Mouse (Mus musculus) liver, embryonic 11.5 days (tissue): ENCODE data around the gene Spic. TPM values are rescaled to one million over a fixed set of nuclear protein-coding genes. Genes with fewer than 3 reads are reported as not detected.

Source experiments
- ATAC-seq: fragments of 200-750 bp; cut with Nextera tagmentation; replicated peaks from 2 replicates; pipeline ENCODE4 v1.8.0; 2017; ENCODE audit warnings: moderate number of reproducible peaks, mild to moderate bottlenecking, moderate TSS enrichment, moderate library complexity; ENCODE audit not compliant: low FRiP score
- DNase-seq: peaks from one replicate; pipeline ENCODE4 v3.0.0-alpha.2; 2017; ENCODE audit warnings: low spot score
- H3K27ac ChIP-seq: fragments of 300-500 bp; sonication (generic); 2 replicates; pipeline ENCODE4 v1.5.1; 2014; ENCODE audit warnings: mild to moderate bottlenecking, low read depth, low read length, control low read depth
- H3K27me3 ChIP-seq: fragments of 300-500 bp; sonication (generic); replicated peaks from 2 replicates; pipeline ENCODE4 v1.6.1; 2014; ENCODE audit warnings: low read length, mixed read lengths; ENCODE audit not compliant: control insufficient read depth, insufficient read depth
- H3K36me3 ChIP-seq: fragments of 300-500 bp; sonication (generic); 2 replicates; pipeline ENCODE4 v1.6.1; 2014; ENCODE audit warnings: mild to moderate bottlenecking, low read length, moderate library complexity, mixed read lengths; ENCODE audit not compliant: control insufficient read depth, insufficient read depth
- H3K4me1 ChIP-seq: fragments of 300-500 bp; sonication (generic); replicated peaks from 2 replicates; pipeline ENCODE4 v1.6.1; 2014; ENCODE audit warnings: low read length, mixed read lengths; ENCODE audit not compliant: control insufficient read depth, insufficient read depth
- H3K4me2 ChIP-seq: fragments of 300-500 bp; sonication (generic); 2 replicates; pipeline ENCODE4 v1.6.1; 2014; ENCODE audit warnings: mild to moderate bottlenecking, control low read depth, moderate library complexity
- H3K4me3 ChIP-seq: fragments of 300-500 bp; sonication (generic); 2 replicates; pipeline ENCODE4 v1.5.1; 2014; ENCODE audit warnings: low read depth, low read length, control low read depth
- H3K9ac ChIP-seq: fragments of 300-500 bp; sonication (generic); 2 replicates; pipeline ENCODE4 v1.6.1; 2014; ENCODE audit warnings: low read depth, low read length, control low read depth
- H3K9me3 ChIP-seq: fragments of 300-500 bp; sonication (generic); 2 replicates; pipeline ENCODE4 v1.6.1; 2016; ENCODE audit warnings: low read length, inconsistent platforms, mixed read lengths; ENCODE audit not compliant: control insufficient read depth
- WGBS: fragments of 180-500 bp; shearing (Covaris S2); extraction: QIAGEN DNeasy Blood & Tissue Kit; methylation state at CpG from one replicate; pipeline ENCODE4 v1.1.7; 2014; 5-methylcytosine and 5-hydroxymethylcytosine counted together
- polyA plus RNA-seq: library from polyadenylated mRNA; unstranded; fragments of >200 nt; fragmentation: Nextera tagmentation; extraction: Ambion mirVana; gene quantifications from 2 replicates; pipeline ENCODE4 v1.2.1, GENCODE M21; 2014

Gene Spic
- polyA plus RNA-seq: 2.1 and 3.1 TPM in 2 replicates

DNA sequence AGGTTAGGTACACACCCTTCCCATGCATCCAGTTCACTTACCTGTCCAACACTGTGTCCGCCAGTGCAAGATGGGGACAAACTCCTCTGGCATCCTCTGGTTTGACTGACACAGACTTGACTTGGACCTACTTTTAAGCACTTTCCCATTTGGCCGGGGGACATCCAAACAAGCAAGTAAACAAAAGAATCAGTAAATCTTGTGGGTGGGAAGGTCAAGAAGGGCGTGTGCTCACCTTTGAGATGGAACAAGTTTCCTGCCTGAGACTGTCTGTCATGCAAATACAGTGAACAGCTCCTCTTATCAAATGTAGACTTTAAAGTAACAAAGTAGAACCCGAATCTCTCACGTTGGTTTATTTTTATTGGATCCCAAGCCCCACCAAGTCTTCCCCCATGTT, at the start of gene Spic:
Gene Spic, minus strand, starts transcription at position 91 of the 400 bp plus-strand sequence.
- no peaks in the 10 kb centered on the region for H3K4me1 ChIP-seq
- ATAC-seq (no peak), DNase-seq (no peak)
- H3K36me3 ChIP-seq: no peaks in the 10 kb centered on the region
- no peak within 1 kb of the TSS for H3K27ac ChIP-seq
- H3K4me3 ChIP-seq: no peak within 1 kb of the TSS
- WGBS: 65% methylated on average over 5 of the region's 5 CpGs
- no peaks in the 10 kb centered on the region for H3K27me3 ChIP-seq
- no peak within 1 kb of the TSS for H3K9ac ChIP-seq
- H3K9me3 ChIP-seq: no peaks in the 10 kb centered on the region
- no peak within 1 kb of the TSS for H3K4me2 ChIP-seq

DNA sequence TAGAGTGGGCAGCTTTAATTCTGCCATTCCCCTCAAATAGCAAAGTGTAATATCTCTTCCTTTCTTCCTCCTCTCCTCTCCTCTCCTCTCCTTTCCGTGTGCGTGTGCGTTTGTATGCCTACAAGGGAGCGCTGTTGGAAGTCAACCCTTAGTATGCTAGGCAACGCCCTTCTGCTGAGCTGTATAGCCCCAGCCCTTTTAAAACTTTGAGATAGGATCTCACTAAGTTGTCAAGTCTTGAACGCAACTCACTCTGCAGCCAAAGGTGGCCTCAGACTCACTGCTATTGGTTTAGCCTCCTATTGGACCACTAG, 47.5 kb upstream of the Spic start:
- no peak overlapping the region for H3K27ac ChIP-seq
- no peaks in the 10 kb centered on the region for H3K27me3 ChIP-seq
- peak overlapping the region; percentile 97 for H3K4me2 ChIP-seq
- H3K4me3 ChIP-seq: peak overlapping the region; percentile 97
- WGBS: 9% methylated on average over 6 of the region's 6 CpGs
- peaks cover 5% of the 10 kb centered on the region; the same call in 1 of the 2 replicates for H3K36me3 ChIP-seq
- H3K9me3 ChIP-seq: no peaks in the 10 kb centered on the region
- DNase-seq (no peak), ATAC-seq (peak; percentile 76)
- H3K4me1 ChIP-seq: peaks cover 7% of the 10 kb centered on the region
- H3K9ac ChIP-seq: peak overlapping the region; percentile 91

DNA sequence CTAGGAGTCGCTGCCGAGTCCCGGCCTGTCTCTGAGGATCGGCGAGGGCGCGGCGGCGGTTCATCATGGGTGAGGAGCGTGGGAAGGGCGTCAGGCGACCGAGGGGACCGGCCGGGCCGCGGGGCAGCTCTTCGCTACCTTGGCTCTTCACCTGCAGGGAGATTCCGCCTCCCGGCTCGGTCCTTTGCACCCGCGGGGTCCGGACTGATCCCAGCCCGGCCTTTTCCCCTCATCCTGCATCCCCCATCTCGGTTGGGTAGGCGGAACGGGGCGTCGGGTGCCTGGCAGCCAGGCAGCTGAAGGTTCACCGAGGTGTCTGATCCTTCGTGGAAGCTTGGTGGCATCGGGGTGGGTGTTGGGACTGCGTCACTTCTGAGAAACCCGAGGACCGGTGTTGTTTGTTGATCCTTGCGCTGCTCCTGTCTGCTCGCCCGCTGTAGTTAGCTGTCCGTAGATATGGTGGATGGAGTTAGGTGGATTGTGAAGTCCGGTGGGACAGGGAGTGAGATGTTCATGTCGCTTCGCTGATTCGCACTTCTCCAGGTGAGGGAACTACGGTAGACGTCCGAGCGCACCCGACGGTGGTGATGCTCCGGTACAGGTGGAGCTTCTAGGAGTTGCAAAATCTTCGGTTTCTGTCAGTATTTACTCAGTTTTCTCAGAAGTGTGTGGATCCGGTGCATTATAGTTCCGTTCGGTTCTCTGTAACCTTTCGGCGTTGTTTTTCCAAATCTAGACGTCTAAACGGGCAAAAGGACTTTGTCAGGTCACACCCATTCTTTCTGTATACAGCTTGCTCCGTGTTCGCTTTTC, 46.9 kb upstream of the Spic start:
- H3K27ac ChIP-seq: peak overlapping the region; percentile 63
- no peaks in the 10 kb centered on the region for H3K9me3 ChIP-seq
- 1% methylated on average over 61 of the region's 61 CpGs for WGBS
- ATAC-seq: peak; percentile 36
- H3K4me2 ChIP-seq: peak overlapping the region; percentile 97
- peak overlapping the region; percentile 97 for H3K4me3 ChIP-seq
- peak overlapping the region; percentile 91 for H3K9ac ChIP-seq
- peaks cover 7% of the 10 kb centered on the region for H3K4me1 ChIP-seq
- H3K27me3 ChIP-seq: no peaks in the 10 kb centered on the region
- peaks cover 2% of the 10 kb centered on the region; the same call in 1 of the 2 replicates for H3K36me3 ChIP-seq
- DNase-seq: no peak

DNA sequence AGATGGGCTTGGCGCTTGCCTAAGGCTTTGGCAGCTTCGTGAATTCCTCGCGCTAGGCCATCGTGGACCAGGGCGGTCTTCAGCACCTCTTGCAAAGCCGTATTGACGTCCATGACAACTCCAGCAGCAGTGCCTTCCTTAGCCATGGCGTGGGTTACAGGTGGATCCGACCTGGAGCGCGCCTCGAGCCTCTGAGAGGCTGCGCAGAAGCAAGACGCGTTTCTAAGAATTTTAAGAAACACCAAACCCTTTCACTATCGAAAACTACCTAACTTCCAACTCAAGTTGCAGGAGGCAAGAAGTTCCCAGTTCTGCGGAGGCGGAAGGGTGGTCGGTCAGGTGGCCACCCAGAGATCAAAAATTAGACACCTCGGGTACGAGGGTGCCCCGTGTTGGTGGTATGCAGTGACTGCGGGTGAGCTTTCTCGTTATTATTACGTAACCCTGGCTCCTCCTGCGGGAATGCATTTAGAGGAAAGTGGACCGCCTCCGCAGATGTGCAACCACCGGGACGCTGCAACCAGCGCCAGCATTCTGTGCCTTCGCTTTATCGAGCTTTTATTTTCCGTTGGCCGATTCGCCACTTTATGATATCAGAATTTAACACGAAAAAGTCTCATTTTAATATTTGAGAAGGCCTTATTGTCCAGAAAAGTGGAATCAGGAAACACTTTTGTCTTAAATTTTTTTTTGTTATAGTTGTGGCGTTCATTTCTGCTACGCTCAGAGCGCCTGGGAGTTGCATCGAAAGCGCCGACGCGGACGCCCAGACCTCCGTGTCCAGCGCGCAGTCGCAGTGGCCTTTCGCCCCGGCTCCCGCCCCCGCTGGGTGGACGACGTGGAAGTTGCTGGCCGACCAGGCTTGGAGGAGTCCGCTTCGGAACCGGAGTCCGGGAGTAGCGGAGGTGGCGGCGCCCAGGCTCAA, 46.0 kb upstream of the Spic start, which contains the start of gene Arl1:
Gene Arl1, plus strand, starts transcription at position 288 of the 925 bp plus-strand sequence.
- Histone ChIP-seq H3K4me2 (peak within 1 kb of the TSS; percentile 97), H3K4me1 (peaks cover 7% of the 10 kb centered on the region), H3K9ac (peak within 1 kb of the TSS; percentile 91), H3K27me3 (no peaks in the 10 kb centered on the region), H3K36me3 (no peaks in the 10 kb centered on the region), H3K27ac (peak within 1 kb of the TSS; percentile 63), H3K9me3 (no peaks in the 10 kb centered on the region), H3K4me3 (peak within 1 kb of the TSS; percentile 97)
- DNase-seq (peak; percentile 89), ATAC-seq (peak; percentile 87)
- under 1% methylated on average over 65 of the region's 65 CpGs for WGBS

DNA sequence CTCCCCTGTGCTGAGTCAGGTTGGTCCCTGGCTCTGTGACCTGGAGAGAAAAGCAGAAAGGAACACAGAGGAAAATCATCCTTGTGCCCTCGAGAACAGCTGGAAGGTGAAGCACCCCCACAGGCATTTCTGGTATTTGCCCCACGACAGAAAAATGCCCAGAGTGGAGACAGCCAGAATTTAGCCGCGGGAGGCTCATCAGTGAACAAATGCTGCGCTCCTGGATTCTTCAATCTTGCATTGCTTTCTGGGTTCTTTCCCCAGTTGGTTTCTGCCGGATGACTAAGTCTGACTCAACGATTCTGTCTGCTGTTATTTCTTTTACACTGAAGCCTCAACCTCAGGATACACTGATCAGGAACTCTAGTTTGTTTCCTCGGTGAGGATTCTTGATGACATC, 43.4 kb upstream of the Spic start:
- Histone ChIP-seq H3K27me3 (no peaks in the 10 kb centered on the region), H3K27ac (no peak overlapping the region), H3K9me3 (no peaks in the 10 kb centered on the region), H3K9ac (no peak overlapping the region), H3K4me2 (no peak overlapping the region), H3K36me3 (no peaks in the 10 kb centered on the region), H3K4me1 (peaks cover 7% of the 10 kb centered on the region), H3K4me3 (no peak overlapping the region)
- WGBS: 71% methylated on average over 8 of the region's 8 CpGs
- DNase-seq (no peak), ATAC-seq (no peak)

DNA sequence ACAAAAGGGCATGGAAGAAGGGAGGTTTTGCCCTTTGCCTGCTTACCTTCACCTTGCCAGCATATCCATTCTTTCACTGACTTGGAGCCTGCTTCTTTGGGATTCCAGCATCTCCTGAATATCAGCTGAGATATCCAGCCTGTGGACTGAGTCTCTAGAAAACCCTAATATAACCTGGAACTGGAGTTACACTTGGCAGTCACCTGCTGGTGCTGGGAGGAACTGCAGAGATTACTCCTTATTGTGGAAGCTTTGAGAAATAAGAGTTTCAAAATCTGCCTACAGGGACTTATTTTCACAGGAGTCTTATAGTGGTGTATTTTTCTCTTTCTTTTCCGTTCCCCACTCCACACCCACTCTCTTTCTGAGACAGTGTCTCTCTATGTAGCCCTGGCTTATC, 42.3 kb upstream of the Spic start:
- Histone ChIP-seq H3K36me3 (no peaks in the 10 kb centered on the region), H3K9me3 (no peaks in the 10 kb centered on the region), H3K27me3 (no peaks in the 10 kb centered on the region), H3K9ac (no peak overlapping the region), H3K4me2 (no peak overlapping the region), H3K27ac (no peak overlapping the region), H3K4me1 (peaks cover 2% of the 10 kb centered on the region), H3K4me3 (no peak overlapping the region)
- WGBS: 50% methylated on average over 1 of the region's 1 CpGs
- ATAC-seq: no peak
- DNase-seq: no peak

DNA sequence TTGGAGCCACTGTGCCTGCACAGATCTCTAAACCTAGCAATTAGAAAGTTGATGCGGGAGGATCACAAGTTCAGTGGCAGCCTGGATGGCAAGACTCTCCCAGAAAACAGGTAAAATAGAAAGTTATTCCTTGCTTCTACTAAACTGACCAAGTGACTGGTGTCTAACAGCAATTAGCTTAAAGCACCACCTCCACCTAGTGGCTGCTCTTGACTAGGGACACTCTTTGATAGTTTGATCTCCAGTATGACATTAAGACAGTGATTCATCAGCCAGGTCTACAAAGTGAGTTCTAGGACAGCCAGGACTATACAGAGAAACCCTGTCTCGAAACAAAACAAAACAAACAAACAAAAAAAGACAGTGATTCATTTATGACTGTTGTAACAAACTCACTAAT, 40.5 kb upstream of the Spic start:
- Histone ChIP-seq H3K4me2 (no peak overlapping the region), H3K4me1 (no peaks in the 10 kb centered on the region), H3K36me3 (no peaks in the 10 kb centered on the region), H3K27me3 (no peaks in the 10 kb centered on the region), H3K9me3 (no peaks in the 10 kb centered on the region), H3K4me3 (no peak overlapping the region), H3K9ac (no peak overlapping the region), H3K27ac (no peak overlapping the region)
- WGBS: 47% methylated on average over 2 of the region's 2 CpGs
- DNase-seq (no peak), ATAC-seq (no peak)

DNA sequence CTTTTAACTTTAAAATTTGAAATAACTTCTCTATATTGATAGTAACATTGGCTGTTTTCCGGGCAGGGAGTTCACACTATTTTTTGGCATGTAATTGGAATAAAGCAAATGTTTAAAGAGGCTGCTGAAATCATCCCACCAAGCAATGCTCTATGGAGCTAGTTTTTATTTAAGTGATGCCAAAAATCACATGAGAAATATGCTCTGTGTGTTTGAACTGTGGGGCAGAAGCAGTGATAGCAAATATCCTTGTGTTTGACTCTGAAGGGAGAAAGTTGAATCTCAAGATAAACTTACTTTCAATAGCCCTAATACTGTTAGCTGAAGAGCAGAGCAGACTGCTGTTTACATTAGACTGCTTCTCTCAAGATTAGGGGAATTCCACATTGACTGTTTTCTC, 34.8 kb upstream of the Spic start:
- WGBS: 71% methylated on average over 1 of the region's 1 CpGs
- Histone ChIP-seq H3K9ac (no peak overlapping the region), H3K9me3 (no peaks in the 10 kb centered on the region), H3K4me2 (no peak overlapping the region), H3K27ac (no peak overlapping the region), H3K36me3 (no peaks in the 10 kb centered on the region), H3K4me1 (no peaks in the 10 kb centered on the region), H3K4me3 (no peak overlapping the region), H3K27me3 (no peaks in the 10 kb centered on the region)
- DNase-seq: no peak
- no peak for ATAC-seq
